Mouse (Mus musculus): Measurements from ENCODE around the gene Adprm. TPM values are rescaled to one million over a fixed set of nuclear protein-coding genes. Genes with fewer than 3 reads are reported as not detected.
"Not testable (repeated sequence)": the region's sequence is repeated elsewhere in the genome, so short reads cannot be mapped to it uniquely, and the experiment has no call there.

Gene Adprm
- total RNA-seq, 1 experiment from 2014 or later: 26.2 TPM

DNA sequence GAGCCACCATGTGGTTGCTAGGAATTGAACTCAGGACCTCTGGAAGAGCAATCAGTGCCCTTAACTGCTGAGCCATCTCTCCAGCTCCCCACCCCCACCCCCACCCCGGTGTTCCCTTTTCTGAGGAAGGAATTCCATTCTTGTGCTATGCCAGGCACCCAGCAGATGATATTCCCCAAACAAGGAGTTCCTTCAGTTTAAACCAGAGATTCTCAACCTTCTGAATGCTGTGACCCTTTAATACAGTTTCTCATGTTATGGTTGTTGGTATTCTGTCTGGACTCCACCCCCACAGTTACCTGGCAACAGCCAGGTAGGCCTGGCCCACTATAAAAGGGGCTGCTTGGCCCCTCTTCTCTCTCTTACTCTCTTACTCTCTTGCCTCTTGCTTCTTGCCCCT is 29.2 kb downstream of the Adprm start:
- not testable (repeated sequence) for DNase-seq

DNA sequence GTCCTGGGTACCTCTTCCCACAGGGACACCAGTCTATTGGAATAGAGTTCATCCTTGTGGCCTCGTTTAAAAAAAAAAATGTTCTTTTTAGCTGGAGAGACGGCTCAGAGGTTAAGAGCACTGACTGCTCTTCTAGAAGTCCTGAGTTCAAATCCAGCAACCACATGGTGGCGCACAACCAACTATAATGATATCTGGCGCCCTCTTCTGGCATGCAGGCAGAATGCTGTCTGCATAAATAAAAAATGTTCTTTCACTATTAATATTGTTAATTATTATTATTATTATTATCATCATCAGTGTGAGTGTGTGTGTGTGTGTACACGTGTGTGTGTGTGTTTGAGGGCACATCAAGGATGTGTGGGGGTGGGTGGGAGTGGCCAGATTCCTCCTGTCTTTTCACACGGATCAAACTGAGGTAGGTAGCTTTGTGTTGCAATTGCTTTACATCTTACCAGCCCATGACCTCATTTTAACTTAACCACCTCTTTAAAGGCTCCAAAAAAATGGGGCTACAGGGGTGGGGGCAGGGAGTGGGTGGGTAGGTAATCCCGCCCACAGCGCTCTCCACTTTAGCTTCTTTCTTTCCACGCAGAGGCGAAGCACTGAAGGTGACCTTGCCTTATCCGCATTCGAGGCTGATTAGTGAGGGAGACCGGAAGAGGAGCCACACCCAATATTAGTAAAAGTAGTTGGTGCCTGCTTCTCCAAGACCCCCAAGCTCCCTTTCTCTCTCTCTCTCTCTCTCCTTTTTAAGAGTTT is 29.9 kb downstream of the Adprm start:
- DNase-seq: no peak

DNA sequence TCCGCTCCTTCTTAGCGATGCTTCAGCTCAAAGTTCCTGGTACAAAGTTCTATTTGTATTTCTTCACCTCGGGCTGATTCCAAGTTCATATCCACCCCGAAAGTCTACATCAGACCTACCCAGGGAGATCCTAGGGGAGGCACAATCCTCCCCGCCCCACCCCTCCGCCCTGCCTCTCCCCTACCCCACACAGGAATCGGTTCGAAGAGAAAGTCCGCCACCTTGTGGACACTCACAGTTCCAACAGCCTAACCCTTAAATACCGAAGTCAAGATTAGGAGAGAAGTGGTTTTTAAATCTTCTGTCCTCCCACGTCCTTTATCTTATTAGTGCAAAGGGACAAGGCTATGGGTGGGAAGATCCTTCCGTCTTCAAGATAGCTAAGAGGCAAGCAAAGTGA is 31.4 kb downstream of the Adprm start:
- peak; percentile 63 for DNase-seq

DNA sequence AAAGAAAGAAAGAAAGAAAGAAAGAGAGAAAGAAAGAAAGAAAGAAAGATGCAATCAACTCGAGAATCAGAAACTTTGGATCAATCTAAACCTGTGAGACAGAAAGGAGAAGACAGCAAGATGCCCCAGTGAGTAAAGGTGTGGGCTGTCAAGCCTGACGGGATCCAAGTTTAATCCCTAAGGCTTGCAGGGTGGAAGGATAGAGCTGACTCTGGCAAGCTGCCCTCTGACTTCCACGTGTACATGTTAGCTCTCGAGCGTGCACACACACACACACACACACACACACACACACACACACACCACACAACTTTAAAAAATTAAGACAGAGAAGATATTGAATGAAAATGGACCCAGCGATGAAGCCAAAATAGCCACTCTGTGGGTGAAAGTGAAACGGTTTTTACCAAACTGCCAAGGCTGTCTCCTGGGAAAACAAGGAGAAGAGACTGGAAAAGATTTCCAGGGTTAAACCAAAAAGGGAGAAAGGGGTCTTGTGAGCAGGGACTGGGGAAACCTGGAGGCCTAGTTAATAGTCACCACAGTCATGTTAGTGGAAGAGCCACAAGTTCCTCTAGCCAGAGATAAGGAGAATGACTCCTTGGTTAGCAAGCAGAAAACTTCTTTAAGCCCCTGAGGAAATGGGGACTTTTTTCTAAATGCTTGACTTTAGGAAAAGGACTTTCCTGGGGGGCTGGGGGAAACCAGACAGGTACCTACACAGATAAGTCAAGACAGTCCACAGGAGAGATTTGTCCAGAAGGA is 32.5 kb downstream of the Adprm start:
- no peak for DNase-seq

DNA sequence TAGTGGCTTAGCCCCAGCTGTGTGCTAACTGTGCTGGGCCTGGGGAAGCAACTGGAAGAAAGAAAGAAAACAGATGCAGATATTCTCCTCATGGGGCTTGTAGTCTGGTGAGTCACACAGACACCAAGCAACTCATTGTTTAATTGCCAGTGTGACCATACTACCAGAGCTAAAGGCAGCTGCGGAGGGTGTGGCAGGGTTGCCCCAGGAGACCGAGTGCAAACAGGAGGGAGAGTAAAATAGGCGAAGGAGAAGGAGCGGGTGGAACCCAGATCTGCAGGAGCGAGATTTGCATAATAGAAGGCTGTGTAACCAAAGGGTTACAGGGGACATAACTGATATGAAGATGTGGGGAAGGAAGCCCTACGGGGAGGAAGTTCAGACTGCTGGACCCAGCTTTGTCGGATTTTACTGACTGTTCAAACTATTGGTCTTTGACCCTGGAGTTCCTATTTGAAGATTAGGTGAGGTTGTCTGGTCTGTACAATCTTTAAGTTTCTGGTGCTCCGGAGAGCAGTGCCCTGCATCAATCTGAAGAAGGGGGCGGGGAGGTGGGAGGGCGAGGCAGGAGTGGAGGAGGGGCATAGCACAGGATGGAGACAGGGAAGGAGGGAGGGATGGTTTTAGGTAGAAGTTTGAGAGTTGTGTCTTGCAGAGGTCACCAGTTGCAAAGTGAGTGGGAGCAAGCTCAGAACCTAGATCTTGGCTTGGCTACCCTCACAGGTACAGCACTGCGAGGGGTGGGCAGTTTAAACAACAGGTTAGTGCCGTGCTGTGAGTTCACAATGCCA is 34.4 kb downstream of the Adprm start:
- DNase-seq: no peak

DNA sequence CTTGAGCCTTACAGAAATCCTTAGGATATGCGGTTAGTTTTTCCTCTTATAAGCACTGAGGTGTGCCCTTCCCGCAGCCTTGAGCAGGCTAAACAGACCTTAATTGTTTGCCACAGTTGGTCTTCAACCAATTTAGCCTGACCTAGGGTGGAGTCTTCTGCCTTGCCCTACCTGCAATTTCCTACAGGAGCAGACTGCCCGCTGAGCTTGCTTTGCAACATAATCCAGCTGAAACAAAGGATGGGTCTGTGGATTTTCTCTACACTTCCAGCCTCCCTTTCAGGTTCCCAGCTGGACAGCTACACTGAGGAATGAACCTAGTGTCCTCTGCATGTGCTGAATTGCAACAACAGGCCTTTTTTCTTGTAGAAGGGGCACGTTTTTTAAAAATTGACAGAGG is 40.8 kb downstream of the Adprm start:
- no peak for DNase-seq

DNA sequence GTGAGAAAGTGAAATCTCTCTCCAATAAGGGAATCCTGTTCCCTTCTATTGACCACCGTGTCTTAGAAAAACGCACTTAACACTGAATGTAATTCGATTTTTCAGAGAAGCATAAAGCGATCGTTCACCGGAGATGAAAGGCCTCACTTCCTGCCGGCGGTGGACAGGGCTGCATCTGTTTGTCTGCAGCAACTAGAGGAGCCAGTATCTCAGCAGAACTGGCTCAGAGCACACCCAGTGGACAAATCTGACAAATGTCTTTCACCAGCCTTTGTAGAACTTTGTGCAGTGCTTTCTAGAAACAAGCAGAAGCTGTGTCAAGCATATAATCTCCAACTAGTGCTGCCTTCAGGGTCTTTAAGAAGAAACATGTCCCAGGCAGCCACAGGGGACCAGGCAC is 42.0 kb downstream of the Adprm start:
- no peak for DNase-seq

DNA sequence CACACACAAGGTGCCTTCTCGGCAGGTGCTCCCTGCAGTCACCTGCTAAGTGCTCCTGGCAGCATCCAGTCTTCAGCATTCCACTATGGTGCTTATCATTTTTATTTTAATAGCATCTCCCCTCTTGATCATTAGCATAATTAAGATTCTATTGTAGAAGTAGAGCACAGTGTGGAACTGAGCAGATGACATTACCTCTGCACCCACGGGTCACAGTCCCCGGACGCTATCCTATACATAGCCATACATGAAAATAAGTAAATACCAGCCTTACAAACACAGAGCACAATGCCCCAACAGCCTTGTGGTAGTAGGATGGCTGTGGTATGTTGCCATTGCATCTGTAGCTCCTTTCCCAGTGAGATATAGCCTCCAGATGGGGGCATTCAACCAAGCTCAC is 43.9 kb downstream of the Adprm start:
- DNase-seq: no peak

DNA sequence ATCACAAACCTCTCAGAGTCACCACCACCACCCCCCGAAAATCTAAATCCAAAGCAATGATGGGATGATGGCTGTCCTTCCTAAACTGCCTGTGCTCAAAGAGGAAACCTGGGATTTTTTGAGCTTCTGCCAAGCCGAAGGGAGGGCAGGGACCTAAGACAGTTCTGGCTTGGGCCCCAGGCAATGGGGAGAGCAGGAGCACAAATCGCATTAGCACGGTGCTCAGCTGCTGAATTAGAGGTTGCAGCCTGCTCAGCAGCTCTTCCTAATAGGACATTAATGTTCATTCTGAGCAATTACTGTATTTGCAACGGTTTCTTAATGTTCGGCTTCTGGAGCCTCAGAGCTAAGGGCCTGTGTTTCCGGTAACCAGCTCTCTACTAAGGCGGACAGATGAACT is 44.4 kb downstream of the Adprm start:
- no peak for DNase-seq

DNA sequence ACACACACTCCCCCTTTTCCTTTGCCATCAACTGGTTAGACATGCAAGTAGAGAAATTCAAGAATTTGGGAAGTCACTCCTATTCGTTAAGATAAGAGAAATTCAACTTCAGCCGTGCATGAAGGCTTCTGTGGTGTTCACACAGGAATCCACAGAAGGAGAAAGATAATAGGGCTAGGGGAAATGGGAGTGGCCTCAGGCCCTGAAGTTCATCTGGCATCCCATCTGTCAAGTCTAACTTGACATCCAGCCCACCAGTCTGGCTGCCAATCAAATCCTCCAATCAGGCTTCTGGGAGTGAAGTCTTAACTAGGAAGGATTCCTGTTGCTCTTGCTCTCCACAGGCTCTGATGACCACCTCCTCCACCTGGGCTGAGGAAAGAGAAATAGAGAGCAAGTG is 49.5 kb downstream of the Adprm start:
- no peak for DNase-seq

DNA sequence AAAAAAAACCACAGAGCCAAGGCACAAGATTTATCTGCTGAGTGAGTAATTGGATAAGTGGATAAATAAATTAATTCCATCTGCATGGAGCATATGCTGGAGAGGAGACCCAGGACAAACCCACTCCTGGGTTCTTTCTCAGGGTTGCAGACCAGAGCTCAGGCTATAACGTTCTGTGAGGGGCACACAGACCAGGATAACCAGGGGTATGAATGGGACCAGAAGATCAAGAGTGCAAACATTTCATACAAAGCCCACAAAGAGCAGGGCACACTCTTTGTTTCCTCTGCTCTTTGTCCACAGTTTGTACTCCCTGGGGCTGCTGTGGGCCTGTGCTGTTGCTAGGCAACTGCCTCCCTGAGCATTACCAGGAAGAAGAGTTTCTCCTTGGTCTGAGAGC is 50.7 kb downstream of the Adprm start:
- DNase-seq: no peak

DNA sequence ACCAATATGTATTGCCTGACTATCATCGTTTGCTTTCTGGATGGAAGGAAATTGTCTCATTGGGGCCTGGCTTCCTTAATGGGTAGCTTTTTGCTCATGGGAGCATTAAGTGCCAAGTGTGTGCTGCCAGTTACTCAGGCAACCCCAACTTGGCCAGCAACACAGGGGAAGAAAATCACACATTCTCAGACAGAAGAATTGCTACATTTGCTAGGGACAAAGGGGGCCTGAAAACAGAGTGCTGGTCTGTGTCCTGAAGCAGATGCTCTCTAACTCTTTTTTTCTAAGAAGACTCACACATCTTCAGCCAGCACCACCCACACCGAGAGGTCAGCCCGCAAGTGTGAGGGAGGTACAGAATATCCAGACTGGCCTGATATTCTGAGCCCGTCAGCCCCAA is 51.7 kb downstream of the Adprm start:
- DNase-seq: no peak

DNA sequence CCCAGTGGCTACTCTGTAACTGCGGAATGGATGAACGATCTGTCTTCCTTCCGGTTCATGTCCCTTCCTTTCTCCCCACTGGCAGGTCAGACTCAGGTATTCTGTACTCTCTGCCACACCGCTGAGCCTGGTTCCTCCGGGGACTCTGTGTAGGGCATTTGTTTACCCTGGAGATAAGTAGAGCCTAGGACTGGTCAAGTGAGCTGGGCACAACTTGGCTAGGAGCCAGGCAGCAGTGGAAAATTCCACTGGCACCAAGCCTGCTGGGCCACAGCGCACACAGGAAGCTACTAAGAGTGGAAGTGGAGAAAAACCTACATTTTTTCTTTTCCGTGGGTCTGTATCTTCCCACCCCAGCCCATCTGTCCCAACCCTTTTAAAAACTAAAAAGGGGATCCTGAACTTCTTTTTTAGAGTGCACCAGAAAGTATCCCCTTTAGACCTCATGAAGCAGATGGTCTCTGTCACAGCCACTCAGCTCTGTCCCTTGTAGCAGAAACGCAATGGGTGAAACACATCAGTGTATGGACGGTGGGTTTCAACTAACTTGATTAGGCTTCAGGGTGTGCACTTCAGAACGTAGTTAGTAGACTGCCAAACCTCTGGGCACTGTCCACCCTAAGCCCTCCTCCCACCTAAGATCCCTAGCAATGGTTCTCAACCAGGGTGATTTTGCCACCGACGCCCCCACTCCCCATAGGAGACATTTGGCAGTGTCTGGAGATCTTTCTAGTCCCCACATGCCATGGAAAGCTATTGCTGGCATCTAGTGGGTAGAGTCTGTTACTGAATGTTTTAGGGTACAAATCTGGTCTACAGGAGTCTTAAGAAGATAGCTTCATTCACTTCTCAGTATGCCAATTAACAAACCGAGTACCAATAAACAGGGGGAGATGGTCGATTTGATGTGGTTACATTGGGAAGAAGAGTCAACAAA is 53.7 kb downstream of the Adprm start:
- DNase-seq: peak; percentile 86

DNA sequence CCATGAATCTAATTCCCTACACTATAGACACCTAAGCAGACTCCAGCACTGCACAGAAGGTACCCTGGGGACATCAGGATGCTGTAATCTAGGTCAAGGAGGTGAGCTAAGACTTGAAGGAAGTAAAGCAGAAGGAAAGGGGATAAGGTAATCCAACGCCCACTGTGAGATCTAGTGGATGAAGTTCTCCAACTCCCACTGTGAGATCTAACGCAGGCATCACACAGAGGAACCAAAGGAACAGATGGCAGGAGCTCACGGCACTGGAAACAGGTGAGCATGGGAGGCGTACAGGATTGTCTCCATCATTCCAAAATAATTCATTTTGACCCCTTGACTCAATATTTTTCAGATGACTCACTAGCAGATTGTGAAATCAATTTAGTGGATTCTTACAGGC is 55.9 kb downstream of the Adprm start:
- no peak for DNase-seq

DNA sequence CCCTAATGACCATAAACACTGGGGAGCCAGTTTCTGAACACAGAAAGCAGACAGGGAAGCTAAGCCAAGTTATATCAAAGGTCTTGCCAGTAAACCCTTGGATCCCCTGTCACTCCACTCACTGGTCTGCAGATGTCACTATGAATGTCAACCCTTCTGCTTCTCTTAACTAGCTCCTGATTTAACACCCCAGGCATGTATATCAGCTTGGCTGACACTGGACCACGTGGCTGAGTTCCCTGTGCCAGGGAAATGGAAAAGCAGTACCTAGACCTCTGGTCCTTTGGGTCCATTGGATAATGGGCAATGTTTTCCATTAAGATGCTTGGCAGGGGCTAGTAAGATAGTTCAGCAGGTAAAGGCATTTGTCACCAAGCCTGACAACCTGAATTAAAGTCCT is 58.7 kb downstream of the Adprm start:
- DNase-seq: no peak

DNA sequence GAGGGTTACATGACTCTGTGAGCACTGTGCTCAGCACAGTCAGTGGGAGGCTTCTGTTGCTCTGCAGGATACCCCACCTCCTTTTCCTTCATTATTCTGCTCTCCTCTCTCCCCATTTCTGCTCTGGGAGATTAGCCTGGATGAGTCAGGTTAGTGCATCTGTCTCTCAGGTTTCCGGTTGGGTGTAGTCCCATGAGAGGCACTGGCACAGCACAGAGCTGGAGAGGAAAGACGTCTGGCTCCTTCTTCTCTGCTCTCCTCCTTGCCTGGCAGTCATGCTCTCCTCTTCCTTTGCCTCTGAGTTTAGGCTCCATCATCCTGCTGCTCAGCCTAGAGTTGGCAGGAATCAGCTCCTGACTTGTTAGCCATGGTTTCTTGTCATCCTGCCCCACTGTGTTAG is 60.2 kb downstream of the Adprm start:
- DNase-seq: no peak

Small RNA genes lying within 50 kb of the gene (microRNA-seq; reads per million reads assigned to microRNA genes)
- 0 reads per million in 2 experiments for gene Mir6923

Other genes starting within 250 kb of the Adprm start
- gene Pirt, start 140.6 kb downstream of the Adprm start, total RNA-seq (2021): 7.1 and 12.1 TPM in 2 replicates
- not detected in 2 replicates for gene Tmem238l, start 96.0 kb downstream of the Adprm start, total RNA-seq (2021)
- gene Tmem220, start 27.4 kb downstream of the Adprm start, total RNA-seq (2021): 6.8 and 7.0 TPM in 2 replicates
- 19.9 and 21.0 TPM in 2 replicates for gene Sco1, start 76 bp upstream of the Adprm start, total RNA-seq (2021)
- not detected in 2 replicates for gene Myh3, start 25.7 kb upstream of the Adprm start, total RNA-seq (2021)
- not detected in 2 replicates for gene Myh2, start 118.4 kb upstream of the Adprm start, total RNA-seq (2021)
- gene Myh1, start 147.5 kb upstream of the Adprm start, total RNA-seq (2021): 0.12 TPM in 1 of 2 replicates, not detected in the other
- gene Myh4, start 185.4 kb upstream of the Adprm start, total RNA-seq (2021): 0.33 TPM in 1 of 2 replicates, not detected in the other
- not detected in 2 replicates for gene Myh8, start 224.5 kb upstream of the Adprm start, total RNA-seq (2021)